Mouse (Mus musculus): ENCODE data around the gene Dctn3. TPM values are rescaled to one million over a fixed set of nuclear protein-coding genes. Genes with fewer than 3 reads are reported as not detected.

Dctn3 gene
- polyA plus RNA-seq, 1 experiment = 72.8 TPM

- H3K4me1 ChIP-seq (replicated peaks; ENCODE audit: control insufficient read depth, insufficient read depth, low read length) = peaks cover 21% of the 10 kb centered on the region
- no peaks in the 10 kb centered on the region for H3K27me3 ChIP-seq (ENCODE audit: control insufficient read depth, insufficient read depth, low read length)
- peak overlapping the region; percentile 92 for H3K4me3 ChIP-seq (ENCODE audit: control insufficient read depth, insufficient read depth, low read length)
- DNase-seq = no peak
- 58% methylated on average over 31 of the region's 31 CpGs for WGBS
- no peaks in the 10 kb centered on the region for H3K36me3 ChIP-seq (ENCODE audit: control insufficient read depth, insufficient read depth, low read length)
- no peak for TF ChIP-seq CTCF (IDR thresholded peaks at IDR 0.05; ENCODE audit: borderline replicate concordance, control insufficient read depth, extremely low read depth, insufficient read depth, low read length, poor library complexity)
- no peak for TF ChIP-seq POLR2A (IDR thresholded peaks at IDR 0.05; ENCODE audit: control insufficient read depth, extremely low read depth, insufficient read depth, low read length, poor library complexity)
- no peak overlapping the region for H3K27ac ChIP-seq (ENCODE audit: control insufficient read depth, insufficient read depth, low read length)
Measured at GRCm38 (mm10) chr4:41712421-41713196, 10.4 kb downstream of the Dctn3 start.

GRCm38 (mm10) chr4:41711705-41712375 is 11.1 kb downstream of the Dctn3 start:
- 82% methylated on average over 16 of the region's 16 CpGs for WGBS
- Histone ChIP-seq H3K27ac (ENCODE audit: control insufficient read depth, insufficient read depth, low read length) (no peak overlapping the region), H3K4me3 (ENCODE audit: control insufficient read depth, insufficient read depth, low read length) (no peak overlapping the region), H3K4me1 (replicated peaks; ENCODE audit: control insufficient read depth, insufficient read depth, low read length) (peaks cover 25% of the 10 kb centered on the region), H3K36me3 (ENCODE audit: control insufficient read depth, insufficient read depth, low read length) (no peaks in the 10 kb centered on the region), H3K27me3 (ENCODE audit: control insufficient read depth, insufficient read depth, low read length) (no peaks in the 10 kb centered on the region)
- DNase-seq = no peak
- TF ChIP-seq POLR2A (IDR thresholded peaks at IDR 0.05; ENCODE audit: control insufficient read depth, extremely low read depth, insufficient read depth, low read length, poor library complexity) = no peak
- TF ChIP-seq CTCF (IDR thresholded peaks at IDR 0.05; ENCODE audit: borderline replicate concordance, control insufficient read depth, extremely low read depth, insufficient read depth, low read length, poor library complexity) = no peak

GRCm38 (mm10) chr4:41710229-41710628 is 12.7 kb downstream of the Dctn3 start:
- Histone ChIP-seq H3K4me1 (replicated peaks; ENCODE audit: control insufficient read depth, insufficient read depth, low read length) (peaks cover 27% of the 10 kb centered on the region), H3K27me3 (ENCODE audit: control insufficient read depth, insufficient read depth, low read length) (0 out of 2 replicates have a peak, but pooled peaks cover 3% of the 10 kb centered on the region), H3K36me3 (ENCODE audit: control insufficient read depth, insufficient read depth, low read length) (no peaks in the 10 kb centered on the region), H3K4me3 (ENCODE audit: control insufficient read depth, insufficient read depth, low read length) (no peak overlapping the region), H3K27ac (ENCODE audit: control insufficient read depth, insufficient read depth, low read length) (no peak overlapping the region)
- 80% methylated on average over 4 of the region's 4 CpGs for WGBS
- TF ChIP-seq CTCF (IDR thresholded peaks at IDR 0.05; ENCODE audit: borderline replicate concordance, control insufficient read depth, extremely low read depth, insufficient read depth, low read length, poor library complexity) (no peak), POLR2A (IDR thresholded peaks at IDR 0.05; ENCODE audit: control insufficient read depth, extremely low read depth, insufficient read depth, low read length, poor library complexity) (no peak)
- DNase-seq = no peak

GRCm38 (mm10) chr4:41708192-41708745 is 14.7 kb downstream of the Dctn3 start:
- 44% methylated on average over 8 of the region's 8 CpGs for WGBS
- no peak overlapping the region for H3K27ac ChIP-seq (ENCODE audit: control insufficient read depth, insufficient read depth, low read length)
- H3K36me3 ChIP-seq (ENCODE audit: control insufficient read depth, insufficient read depth, low read length) = no peaks in the 10 kb centered on the region
- no peak for DNase-seq
- no peak overlapping the region for H3K4me3 ChIP-seq (ENCODE audit: control insufficient read depth, insufficient read depth, low read length)
- TF ChIP-seq POLR2A (IDR thresholded peaks at IDR 0.05; ENCODE audit: control insufficient read depth, extremely low read depth, insufficient read depth, low read length, poor library complexity) (no peak), CTCF (IDR thresholded peaks at IDR 0.05; ENCODE audit: borderline replicate concordance, control insufficient read depth, extremely low read depth, insufficient read depth, low read length, poor library complexity) (no peak)
- 0 out of 2 replicates have a peak, but pooled peaks cover 3% of the 10 kb centered on the region for H3K27me3 ChIP-seq (ENCODE audit: control insufficient read depth, insufficient read depth, low read length)
- H3K4me1 ChIP-seq (replicated peaks; ENCODE audit: control insufficient read depth, insufficient read depth, low read length) = peaks cover 21% of the 10 kb centered on the region

- 8% methylated on average over 13 of the region's 13 CpGs for whole genome bisulfite sequencing
- Histone ChIP-seq H3K4me3 (ENCODE audit: control insufficient read depth, insufficient read depth, low read length) (no peak overlapping the region), H3K27me3 (ENCODE audit: control insufficient read depth, insufficient read depth, low read length) (0 out of 2 replicates have a peak, but pooled peaks cover 3% of the 10 kb centered on the region), H3K4me1 (replicated peaks; ENCODE audit: control insufficient read depth, insufficient read depth, low read length) (peaks cover 11% of the 10 kb centered on the region), H3K36me3 (ENCODE audit: control insufficient read depth, insufficient read depth, low read length) (no peaks in the 10 kb centered on the region), H3K27ac (ENCODE audit: control insufficient read depth, insufficient read depth, low read length) (no peak overlapping the region)
- DNase-seq = peak; percentile 76
- TF ChIP-seq POLR2A (IDR thresholded peaks at IDR 0.05; ENCODE audit: control insufficient read depth, extremely low read depth, insufficient read depth, low read length, poor library complexity) (no peak), CTCF (IDR thresholded peaks at IDR 0.05; ENCODE audit: borderline replicate concordance, control insufficient read depth, extremely low read depth, insufficient read depth, low read length, poor library complexity) (peak; percentile 62; the same call in 1 of the 2 replicates)
Measured at GRCm38 (mm10) chr4:41707011-41707535, 15.9 kb downstream of the Dctn3 start.

Measured in thymus, adult 2 months (tissue).